Mouse (Mus musculus) kidney, adult 8-10 months (tissue): ENCODE data around the gene Rnf150.
A peak's percentile ranks its signal among the peaks of the same experiment; 100 is the strongest.
"Not testable (repeated sequence)": the region's sequence is repeated elsewhere in the genome, so short reads cannot be mapped to it uniquely, and the experiment has no call there.

Experiments used
- DNase-seq, 2 experiments: peaks; one replicate each; pipeline ENCODE4 v3.0.0; 2022

Rnf150 gene

DNA sequence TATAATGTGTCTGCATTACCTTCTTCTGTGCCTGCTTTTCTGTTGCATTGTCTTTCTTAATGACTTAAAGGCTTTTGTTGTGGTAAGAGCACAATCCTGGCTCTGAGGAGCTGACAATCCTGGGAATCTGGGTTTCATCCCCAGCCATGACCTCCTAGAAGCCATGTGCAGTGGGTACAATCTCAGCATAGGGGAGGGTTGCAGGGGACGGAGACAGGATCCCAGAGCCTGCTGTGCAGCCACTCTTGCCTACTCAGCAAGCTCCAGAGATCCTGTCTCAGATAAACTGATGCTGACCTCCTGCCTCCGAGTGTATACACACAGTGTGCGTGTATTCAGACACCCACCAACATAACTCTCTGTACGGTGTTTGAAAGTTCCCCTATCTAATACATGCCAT is 218.1 kb downstream of the Rnf150 start:
- no peak for DNase-seq

DNA sequence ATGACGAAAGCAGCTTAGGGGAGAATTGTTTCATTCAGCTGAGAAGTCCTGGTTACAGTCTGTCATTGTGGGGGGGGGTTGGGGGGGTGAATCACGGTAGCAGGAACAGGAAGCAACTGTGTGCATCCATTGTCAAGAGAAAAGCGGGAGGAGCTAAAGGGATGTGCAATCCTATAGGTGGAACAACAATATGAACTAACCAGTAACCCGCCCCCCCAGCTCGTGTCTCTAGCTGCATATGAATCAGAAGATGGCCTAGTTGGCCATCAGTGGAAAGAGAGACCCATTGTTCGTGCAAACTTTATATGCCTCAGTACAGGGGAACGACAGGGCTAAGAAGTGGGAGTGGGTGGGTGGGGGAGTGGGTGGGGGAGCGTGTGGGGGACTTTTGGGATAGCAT is 218.7 kb downstream of the Rnf150 start:
- DNase-seq, result not testable (repeated sequence)

DNA sequence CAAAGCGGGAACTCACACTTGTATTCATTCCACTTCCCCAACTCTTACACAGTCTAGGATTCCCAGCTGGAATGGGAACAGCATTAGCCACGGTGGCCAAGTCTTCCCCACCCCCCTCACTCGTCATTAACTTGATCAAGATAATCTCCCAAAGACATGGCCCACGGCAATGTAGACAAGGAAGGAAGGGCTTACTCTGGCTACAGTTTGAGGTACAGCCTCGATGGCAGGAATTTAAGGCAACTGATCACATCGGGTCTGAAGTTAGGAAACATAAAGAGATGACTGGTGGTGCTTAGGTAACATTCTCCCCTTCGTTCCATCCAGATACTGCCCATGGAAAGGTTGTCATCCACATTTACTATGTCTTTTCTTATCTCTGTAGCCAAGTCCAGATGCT is 219.1 kb downstream of the Rnf150 start:
- DNase-seq, result no peak

DNA sequence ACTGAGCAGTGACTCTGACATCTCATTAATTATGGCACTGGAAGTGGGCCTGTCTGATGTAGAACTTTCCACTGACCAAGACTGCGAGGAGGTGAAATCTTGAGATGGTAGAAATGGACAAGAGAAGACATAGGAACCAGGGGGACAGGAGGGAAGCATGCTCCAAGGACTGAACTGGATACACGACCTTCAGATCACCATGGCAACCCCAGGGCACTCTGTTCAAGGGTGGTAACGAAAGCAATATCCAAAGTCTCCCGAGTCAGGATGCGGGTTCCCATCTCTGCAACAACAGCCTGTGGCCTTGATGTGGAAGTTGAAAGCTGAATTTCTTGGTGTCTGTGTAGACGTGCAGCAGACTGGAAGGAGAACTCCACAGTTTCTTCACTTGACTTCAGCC is 220.3 kb downstream of the Rnf150 start:
- DNase-seq, result no peak

DNA sequence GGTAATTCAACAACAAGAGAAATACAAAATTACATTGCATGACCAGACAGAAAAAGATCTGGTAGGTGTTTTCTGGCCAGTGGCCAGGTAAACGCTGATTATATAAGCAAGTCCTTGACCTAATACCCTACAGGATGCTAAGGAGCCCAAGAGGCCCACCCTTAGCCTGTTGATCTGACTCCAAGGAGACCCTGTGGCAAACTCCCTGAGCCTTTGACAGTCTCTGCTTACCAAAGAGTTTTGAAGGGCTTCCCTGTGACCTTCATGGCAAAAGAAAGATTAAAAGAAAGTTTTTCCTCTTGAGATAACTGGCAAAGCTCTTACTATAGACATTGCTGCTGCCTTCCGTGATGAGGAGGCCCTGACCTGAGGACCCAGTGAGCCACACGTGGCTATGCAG is 222.4 kb downstream of the Rnf150 start:
- no peak for DNase-seq

DNA sequence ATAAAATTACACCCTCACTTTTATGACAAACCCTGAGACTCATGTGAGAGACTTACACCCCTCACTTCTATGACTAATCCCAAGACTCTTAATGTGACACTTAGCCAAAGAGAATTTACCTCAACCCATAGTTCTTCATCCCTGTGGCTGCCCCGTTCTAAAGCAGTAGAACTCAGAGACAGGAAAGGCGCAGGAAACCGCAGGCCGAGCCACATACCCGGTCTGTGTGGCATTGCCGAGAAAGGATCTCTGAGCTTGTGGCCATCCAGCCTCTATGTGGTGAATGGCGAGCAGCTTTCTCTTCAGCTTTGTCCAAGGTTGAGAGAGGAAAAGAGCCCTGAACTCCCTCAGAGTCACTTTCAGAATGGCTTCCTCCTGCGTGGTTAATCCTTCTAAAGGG is 223.5 kb downstream of the Rnf150 start:
- no peak for DNase-seq

DNA sequence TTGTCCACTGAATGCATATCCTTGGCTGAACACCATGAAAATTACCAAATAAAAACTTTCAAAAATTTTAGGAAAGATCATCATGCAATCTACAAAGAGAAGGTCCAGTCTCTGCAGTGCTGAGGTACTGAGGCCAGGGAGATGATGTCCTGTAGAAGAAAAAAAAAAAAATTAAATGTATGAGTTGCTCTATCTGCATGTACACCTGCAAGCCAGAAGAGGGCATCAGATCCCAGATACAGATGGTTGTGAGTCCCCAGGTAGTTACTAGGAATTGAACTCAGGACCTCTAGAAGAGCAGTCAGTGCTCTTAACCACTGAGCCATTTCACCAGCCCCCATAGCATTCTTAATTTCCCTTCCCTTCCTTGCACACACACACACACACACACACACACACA is 224.4 kb downstream of the Rnf150 start:
- DNase-seq, result no peak

DNA sequence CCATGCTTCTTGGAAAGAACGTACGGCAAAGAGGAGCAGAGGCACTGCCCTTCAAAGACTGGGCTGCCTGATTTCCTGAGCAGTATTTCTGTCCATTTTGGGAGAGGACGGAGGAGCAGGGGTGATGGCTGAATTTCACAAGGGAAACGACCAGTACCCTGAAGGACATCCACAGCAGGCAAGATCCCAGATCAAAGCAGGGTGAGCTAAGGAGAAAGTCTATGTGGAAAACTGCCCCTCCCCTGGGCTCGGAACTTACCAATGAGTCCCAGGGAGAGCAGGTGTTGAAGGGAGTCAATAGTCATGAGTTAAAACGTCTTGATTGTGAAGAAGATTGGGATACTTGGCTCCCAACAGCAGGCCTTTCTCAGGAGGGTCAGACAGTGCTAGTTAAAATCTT is 225.0 kb downstream of the Rnf150 start:
- DNase-seq, result no peak

DNA sequence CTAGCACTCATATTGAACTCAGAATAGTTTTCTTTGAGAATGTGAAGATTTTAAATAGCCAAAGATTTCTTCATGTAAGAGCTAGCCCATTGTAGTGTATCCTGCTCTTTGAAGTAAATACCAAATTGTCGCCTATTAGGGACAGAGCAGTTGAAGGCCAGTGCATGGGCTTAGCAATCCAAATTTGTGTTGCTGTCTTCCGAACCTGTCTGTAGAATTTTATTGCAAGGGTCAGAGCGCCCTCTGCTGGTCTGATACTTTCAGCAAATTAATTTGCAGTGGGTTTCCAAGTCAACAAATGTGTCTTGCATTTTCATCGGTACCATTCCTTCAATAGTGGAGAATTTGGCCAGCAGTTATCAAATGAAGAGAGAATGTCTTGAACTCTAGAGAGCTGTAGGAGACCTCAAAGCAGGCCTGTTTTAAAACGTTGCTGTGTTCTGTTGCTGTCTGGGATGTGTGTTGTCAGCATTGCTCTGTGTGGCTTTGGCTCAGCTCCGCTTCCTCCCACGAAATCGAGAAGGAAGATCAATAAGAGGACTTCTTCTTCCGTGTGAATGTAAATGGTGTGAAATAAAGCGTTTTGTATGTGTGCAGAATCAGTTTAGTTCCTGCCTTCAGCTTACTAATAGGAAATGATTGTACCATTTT is 226.3 kb downstream of the Rnf150 start:
- peak; percentile 61 to 85 for DNase-seq

DNA sequence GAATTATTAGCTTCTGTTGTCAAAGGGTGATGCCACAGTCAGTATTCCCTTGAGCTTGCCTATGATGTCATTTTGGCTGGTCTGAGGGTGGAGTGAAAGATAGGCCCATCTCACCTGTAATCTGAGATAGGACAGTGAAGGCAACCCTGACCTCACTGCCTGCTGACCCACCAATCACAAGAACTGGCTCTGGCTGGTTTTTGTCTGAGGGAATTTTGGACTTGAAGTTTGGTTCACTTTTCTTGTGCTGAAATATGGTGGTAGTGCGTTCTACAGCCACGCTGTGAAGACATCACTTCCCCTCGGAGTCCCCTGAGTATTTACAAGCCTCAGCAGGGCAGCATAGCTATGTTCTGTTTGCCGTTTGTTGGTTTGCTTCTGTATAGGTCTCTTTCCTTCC is 227.3 kb downstream of the Rnf150 start:
- no peak for DNase-seq

DNA sequence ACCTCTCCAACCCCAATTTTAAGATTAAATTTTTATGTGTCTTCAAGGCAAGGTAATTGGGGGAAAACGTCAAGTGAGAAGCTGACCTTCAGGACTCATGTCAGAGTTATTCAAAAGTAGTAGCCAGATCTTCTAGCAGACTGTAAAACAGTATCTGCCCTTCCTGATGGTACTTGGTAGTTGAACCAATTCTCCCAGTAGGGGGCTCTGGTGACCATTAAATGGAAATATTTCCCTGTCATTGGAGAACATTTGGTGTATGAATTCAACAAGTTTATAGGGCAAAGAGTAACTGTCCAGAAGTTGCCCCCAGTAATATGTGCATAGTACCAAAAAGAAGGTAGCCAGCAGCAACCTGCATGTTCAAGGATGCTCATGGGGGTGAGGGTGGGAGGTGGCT is 236.9 kb downstream of the Rnf150 start:
- peak; percentile 13 to 28 for DNase-seq

DNA sequence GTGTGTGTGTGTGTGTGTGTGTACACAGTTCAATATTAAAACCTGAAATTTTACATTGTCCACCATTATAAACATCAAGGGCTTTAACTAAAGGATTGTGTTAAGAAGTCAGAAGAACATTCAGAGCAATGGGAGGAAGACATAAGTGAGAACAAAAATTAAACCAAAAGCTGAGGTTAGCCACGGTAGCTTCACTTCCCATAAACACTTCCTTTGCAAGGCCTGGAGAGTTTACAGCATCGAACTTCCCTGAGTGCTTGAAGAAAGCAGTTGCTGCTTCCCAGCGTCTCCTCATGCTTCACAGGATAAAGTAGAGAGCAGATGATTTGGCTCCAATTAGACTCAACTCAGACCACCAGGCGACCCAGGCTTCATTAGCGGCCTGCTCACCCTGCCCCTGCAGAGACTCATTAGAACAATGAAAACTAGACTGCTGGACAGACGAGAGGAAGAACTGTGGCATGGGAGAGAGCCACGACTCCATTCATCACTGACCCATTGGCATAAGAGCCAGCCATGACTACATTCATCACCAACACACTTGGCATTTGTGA is 239.9 kb downstream of the Rnf150 start:
- no peak for DNase-seq

DNA sequence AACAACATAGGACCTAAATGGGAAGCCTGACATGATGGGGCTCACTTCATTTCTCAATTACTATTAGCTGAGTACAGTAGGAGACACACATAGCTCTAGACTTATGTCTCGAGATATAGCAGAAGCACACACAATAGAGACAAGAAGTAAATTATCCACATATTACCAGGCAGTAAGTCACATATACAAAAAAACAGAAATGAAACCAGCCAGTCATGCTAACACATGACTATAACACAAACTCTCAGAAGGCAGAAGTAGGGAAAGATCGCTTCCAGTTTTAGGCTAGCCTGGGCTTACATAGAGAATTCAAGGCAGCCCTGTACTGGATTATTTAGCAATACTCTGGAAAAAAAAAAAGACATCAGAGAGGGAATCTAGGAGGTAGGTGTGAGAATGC is 240.8 kb downstream of the Rnf150 start:
- no peak for DNase-seq

DNA sequence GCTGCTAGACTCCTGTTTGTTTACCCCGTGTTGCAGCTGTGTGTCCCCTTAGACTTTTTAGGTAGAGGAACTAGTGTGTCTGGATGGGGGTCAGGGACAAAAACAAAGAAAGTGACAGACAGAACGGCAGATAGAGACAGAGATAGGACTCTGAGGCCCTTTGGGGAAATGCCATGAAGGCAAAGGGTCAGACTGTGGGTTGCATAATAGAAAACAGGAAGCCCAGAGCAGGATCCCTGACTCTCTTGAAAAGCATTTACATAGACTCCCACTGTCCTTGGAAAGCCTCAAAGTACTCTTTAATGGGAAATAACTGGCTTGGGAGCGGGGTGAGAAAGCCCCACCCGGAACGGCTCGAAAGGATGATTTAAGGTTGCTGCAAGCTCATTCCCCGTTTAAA is 246.6 kb downstream of the Rnf150 start:
- DNase-seq, result no peak

DNA sequence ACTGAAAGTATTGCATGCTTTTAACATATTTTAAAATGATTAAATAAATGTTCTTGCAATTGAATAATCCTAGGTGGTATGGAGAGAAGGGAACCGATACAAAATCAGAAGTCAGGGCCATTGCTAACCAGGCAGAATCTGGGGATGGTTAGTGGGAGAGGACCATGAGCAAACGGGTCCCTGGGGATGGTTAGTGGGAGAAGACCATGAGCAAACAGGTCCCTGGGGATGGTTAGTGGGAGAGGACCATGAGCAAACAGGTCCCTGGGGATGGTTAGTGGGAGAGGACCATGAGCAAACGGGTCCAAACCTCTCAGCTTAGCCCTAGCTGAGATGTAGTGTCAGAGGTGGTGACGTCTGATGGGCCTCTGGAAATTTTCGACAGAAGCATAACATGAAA is 247.0 kb downstream of the Rnf150 start:
- DNase-seq, result no peak

DNA sequence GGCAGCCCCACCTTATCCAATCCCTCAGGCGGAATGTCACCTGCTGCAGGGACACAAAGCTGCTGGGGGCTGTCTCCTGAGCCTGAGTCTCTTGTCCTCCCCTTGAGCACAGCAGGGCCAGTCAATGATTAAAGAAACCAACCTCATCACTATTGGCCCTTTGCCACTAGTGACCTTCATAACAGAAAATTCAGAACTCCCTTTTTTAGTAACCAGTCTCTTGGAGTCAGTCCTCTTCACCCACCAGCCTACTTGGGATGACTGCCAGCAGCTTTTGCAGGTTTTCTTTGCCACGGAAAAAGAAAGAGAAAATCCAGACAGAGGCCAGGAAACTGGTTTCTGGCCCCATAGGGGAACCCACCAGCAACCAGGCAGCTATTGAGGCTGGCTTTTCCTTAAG is 271.9 kb downstream of the Rnf150 start:
- DNase-seq, result peak; percentile 32 to 54

DNA sequence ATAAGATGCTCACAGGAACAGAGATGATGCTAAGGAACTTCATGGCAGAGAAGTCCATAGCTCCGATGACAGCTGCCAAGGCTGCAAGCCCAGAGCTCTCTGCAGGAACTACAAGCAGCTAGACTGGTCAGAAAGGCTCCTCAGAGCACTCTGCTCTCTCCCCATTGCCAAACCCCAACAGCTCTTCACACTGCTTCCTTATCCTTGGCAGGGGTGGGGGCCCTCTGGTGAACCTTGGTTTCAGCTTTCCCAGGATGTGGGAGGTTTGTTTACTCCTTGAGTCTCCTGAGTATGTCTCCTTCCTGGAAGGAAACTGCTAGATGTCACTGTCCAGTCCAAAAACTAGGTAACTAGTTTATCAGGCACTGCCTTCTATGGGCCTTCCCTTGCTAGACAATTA is 276.9 kb downstream of the Rnf150 start:
- DNase-seq, result no peak

DNA sequence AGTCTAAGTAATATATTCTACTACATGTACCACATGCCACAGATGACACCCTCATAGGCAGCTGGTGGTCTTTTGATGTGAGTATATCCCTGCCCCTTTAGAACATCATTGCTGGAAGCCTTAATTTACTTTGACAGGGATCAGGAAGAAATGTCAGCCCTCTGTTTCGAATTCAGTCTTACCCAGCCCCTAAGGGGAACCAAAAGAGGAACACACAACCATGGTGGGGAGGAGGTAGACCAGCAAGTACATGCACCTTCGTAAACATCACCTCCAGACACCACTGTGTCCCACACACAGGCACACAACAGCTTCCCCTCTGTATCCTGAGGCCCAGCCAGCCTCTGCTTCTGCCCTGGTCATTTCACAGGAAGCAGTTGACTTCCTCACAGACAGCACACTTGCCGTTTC is 277.6 kb downstream of the Rnf150 start:
- DNase-seq, result no peak
